Mouse (Mus musculus): ENCODE measurements around the gene Afmid. TPM values are rescaled to one million over a fixed set of nuclear protein-coding genes. Genes with fewer than 3 reads are reported as not detected.

Afmid gene
- total RNA-seq, 4 experiments from 2014 or later, result 4.0 to 5.4 (median 4.2) TPM

DNA sequence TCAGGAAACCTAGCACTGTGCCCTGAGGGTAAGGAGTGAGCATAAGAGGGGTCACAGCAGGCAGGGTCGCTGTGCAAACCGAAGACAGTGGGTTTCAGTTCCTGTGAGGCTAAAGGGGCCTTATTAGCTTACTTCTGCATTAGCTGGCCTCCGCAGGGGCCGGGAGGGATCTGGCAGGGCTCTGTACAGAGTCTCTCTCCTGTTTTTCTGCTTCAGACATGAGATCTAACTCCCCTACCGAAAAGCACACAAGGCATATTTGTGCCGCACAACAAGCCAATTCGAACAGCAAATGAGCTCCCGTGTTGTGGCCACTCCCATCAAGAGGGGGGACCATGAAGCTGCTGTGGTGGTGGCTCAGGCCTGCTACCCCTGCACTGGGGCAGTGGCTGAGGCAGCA lies 53.2 kb downstream of the Afmid start:
- no peak for DNase-seq (ENCODE audit: low spot score in 2 of 2)

DNA sequence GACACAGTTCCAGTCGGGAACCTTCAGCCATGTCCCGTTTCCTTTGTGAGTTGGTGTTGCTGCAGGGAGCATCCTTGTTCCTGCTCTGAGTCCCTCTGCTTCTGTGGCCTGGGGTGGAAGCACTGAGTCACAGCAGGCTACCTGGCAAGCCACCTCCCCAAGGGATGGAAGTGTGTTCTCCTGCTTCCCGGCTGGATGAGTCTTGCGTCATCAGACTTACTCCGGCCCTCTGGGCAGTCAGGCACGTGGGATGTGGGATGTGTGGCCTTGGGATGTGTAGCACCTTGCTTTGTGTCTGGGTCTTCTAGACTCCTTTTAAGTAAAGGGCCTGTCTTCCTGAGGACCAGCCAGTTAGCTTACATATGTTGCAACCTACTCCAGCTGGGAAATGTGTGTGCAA lies 54.0 kb downstream of the Afmid start:
- DNase-seq (ENCODE audit: low spot score in 2 of 2), result no peak

- DNase-seq (ENCODE audit: low spot score in 2 of 2), result no peak
Observed at GRCm38 (mm10) chr11:117880336-117880976, 54.7 kb downstream of the Afmid start.

GRCm38 (mm10) chr11:117880977-117881358 lies 55.2 kb downstream of the Afmid start:
- DNase-seq (ENCODE audit: low spot score in 2 of 2), result no peak

DNA sequence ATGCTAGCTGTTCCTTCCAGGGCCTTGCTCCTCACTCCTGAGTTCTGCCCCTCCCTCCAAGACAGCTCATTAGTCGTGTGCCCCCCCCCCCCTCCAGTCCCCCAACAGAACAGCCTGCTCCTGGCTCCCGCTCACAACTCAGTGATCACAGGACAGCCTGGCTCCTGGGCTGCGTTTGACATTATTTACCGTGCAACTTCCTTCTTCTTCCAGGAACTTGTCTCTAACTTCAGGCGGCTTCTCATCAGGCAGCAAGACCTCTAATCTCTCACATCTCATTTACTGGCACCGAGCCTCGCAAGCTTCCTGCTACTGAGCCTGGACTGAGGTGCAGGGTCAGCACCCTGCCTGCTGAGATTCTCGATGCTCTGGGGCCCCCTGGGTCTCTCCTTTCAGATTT lies 56.1 kb downstream of the Afmid start:
- DNase-seq (ENCODE audit: low spot score in 2 of 2), result no peak

- DNase-seq (ENCODE audit: low spot score in 2 of 2), result no peak
Observed at GRCm38 (mm10) chr11:117882208-117882607, 56.5 kb downstream of the Afmid start.

GRCm38 (mm10) chr11:117886000-117886399 lies 60.3 kb downstream of the Afmid start:
- no peak for DNase-seq (ENCODE audit: low spot score in 2 of 2)

GRCm38 (mm10) chr11:117888168-117888852 lies 62.6 kb downstream of the Afmid start:
- no peak for DNase-seq (ENCODE audit: low spot score in 2 of 2)

DNA sequence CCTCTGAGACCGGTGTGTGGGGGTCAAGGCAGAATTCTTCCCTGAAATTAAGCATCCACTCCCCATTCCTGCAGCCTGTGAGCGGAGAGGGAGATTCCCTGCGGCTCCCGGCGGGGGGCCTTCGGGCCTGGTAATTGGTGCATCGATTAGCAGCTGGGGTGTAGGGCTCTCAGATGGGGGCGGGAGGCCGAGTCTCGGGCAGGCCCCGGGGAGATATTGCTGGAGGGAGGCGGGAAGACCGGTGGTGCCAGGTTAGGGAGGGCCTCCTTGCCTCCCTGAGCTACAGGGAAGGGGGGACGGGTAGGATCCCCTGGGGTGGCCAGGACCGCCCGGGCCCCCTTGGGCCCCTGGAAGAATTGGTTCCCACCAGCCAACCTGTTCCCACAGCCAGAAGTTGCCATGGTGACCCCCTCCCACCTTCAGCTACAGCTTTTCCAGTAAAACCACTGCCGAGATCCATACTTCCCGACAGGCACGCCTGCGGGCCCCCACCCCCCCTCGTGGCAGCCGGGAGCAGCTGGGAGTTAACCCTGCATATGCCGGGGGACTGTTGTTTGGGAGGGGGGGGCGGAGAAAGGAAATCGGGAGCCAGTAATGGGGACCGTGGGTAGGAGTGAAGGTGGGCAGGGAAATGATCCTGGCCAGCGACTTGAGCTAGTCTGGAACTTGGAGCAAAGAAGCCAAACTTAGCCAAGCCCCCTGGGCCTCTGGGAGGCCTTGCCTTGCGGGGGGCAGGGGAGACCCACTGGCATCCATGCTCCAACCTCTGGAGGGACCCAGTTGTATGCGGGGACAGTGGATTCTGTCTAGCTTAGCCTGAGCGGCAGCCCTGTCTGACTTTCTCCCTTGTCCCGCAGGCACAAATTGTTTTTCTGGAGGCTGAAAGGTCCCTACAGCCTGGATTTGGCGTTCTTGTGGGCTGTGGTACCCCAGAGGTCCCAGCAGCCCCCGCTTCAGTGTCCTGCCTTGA lies 63.4 kb downstream of the Afmid start:
- DNase-seq (ENCODE audit: low spot score in 2 of 2), result no peak

Other genes starting within 250 kb of the Afmid start
- gene Tnrc6c, start 171.6 kb upstream of the Afmid start, total RNA-seq (2022), result 10 to 100 TPM; 69.4 to 83.2 (median 76.7) TPM
- 1 to 10 TPM in 2 of 4 experiments, under 1 TPM in 2; 0.52 to 1.5 (median 0.85) TPM for gene Tmc8, start 43.8 kb upstream of the Afmid start, total RNA-seq (2022)
- gene Tmc6, start 43.7 kb upstream of the Afmid start, total RNA-seq (2022), result 10 to 100 TPM; 11.6 to 27.6 (median 16.2) TPM
- gene 6030468B19Rik, start 28.3 kb upstream of the Afmid start, total RNA-seq (2022), result 1 to 10 TPM in 1 of 4 experiments, under 1 TPM in 2, not detected in 1; 0.61 to 1.2 (median 0.75) TPM
- 1 to 10 TPM in 3 of 4 experiments, not detected in 1; 1.7 to 2.2 (median 1.9) TPM for gene Gm20708, start 16.3 kb upstream of the Afmid start, total RNA-seq (2022)
- gene Syngr2, start 16.3 kb upstream of the Afmid start, total RNA-seq (2022), result 10 to 100 TPM; 11.4 to 33.5 (median 24.5) TPM
- 1 to 10 TPM in 1 of 4 experiments, under 1 TPM in 3; 0.54 to 1.3 (median 0.88) TPM for gene Tk1, start 168 bp downstream of the Afmid start, total RNA-seq (2022)
- 1 to 10 TPM in 2 of 4 experiments, under 1 TPM in 2; 0.12 to 1.6 (median 0.86) TPM for gene Birc5, start 23.3 kb downstream of the Afmid start, total RNA-seq (2022)
- under 1 TPM in 1 of 4 experiments, not detected in 3; 0.24 TPM for gene Tmem235, start 34.8 kb downstream of the Afmid start, total RNA-seq (2022)
- 1 to 10 TPM; 3.1 to 5.9 (median 5.6) TPM for gene Tha1, start 47.6 kb downstream of the Afmid start, total RNA-seq (2022)
- 1 to 10 TPM in 3 of 4 experiments, under 1 TPM in 1; 0.81 to 7.9 (median 3.3) TPM for gene Socs3, start 144.1 kb downstream of the Afmid start, total RNA-seq (2022)
- gene Pgs1, start 160.4 kb downstream of the Afmid start, total RNA-seq (2022), result 10 to 100 TPM; 71.3 to 80.4 (median 78.8) TPM